Mouse (Mus musculus) cerebellum, adult 2 months (tissue): ENCODE data around the gene Bloc1s4.

Source experiments
- CTCF ChIP-seq: fragments of 200-500 bp; IDR thresholded peaks from 2 replicates; pipeline ENCODE4 v1.5.1; 2011; ENCODE audit warnings: low read depth, mild to moderate bottlenecking, control low read depth, low read length, moderate library complexity, borderline replicate concordance; ENCODE audit not compliant: insufficient read depth
- POLR2A ChIP-seq: fragments of 200-500 bp; IDR thresholded peaks from 2 replicates; pipeline ENCODE4 v1.6.1; 2011; ENCODE audit warnings: low read length, control low read depth, borderline replicate concordance; ENCODE audit not compliant: insufficient read depth

GRCm38 (mm10) chr5:36729923-36730322 lies 18.5 kb downstream of the Bloc1s4 start:
- no peak for TF ChIP-seq POLR2A
- no peak for TF ChIP-seq CTCF
